Mouse (Mus musculus) lung, embryonic 14.5 days (tissue): ENCODE data around the gene Slc35b1. TPM values are rescaled to one million over a fixed set of nuclear protein-coding genes. Genes with fewer than 3 reads are reported as not detected.

Source experiments
- ATAC-seq: fragments of 200-750 bp; cut with Nextera tagmentation; 2 replicates; pipeline ENCODE4 v1.8.0; 2017; ENCODE audit warnings: mild to moderate bottlenecking, moderate TSS enrichment, moderate library complexity; ENCODE audit not compliant: insufficient read depth
- DNase-seq: peaks from one replicate; pipeline ENCODE4 v3.0.0-alpha.2; 2015
- H3K27ac ChIP-seq: fragments of 300-500 bp; sonication (generic); 2 replicates; pipeline ENCODE4 v1.5.1; 2014; ENCODE audit warnings: low read depth, mild to moderate bottlenecking, moderate library complexity
- H3K27me3 ChIP-seq: fragments of 300-500 bp; sonication (generic); 2 replicates; pipeline ENCODE4 v1.6.1; 2014; ENCODE audit warnings: low read length, control low read depth; ENCODE audit not compliant: insufficient read depth
- H3K36me3 ChIP-seq: fragments of 300-500 bp; sonication (generic); 2 replicates; pipeline ENCODE4 v1.6.1; 2014; ENCODE audit warnings: control low read depth; ENCODE audit not compliant: insufficient read depth
- H3K4me1 ChIP-seq: fragments of 300-500 bp; sonication (generic); 2 replicates; pipeline ENCODE4 v1.6.1; 2014; ENCODE audit warnings: antibody characterized with exemption, control low read depth; ENCODE audit not compliant: insufficient read depth
- H3K4me2 ChIP-seq: fragments of 300-500 bp; sonication (generic); 2 replicates; pipeline ENCODE4 v1.6.1; 2014; ENCODE audit warnings: mild to moderate bottlenecking
- H3K4me3 ChIP-seq: fragments of 300-500 bp; sonication (generic); 2 replicates; pipeline ENCODE4 v1.5.1; 2014; ENCODE audit warnings: low read depth, low read length
- H3K9ac ChIP-seq: fragments of 300-500 bp; sonication (generic); 2 replicates; pipeline ENCODE4 v1.6.1; 2014
- H3K9me3 ChIP-seq: fragments of 300-500 bp; sonication (generic); 2 replicates; pipeline ENCODE4 v1.6.1; 2016; ENCODE audit warnings: low read depth, low read length, control low read depth
- CTCF ChIP-seq: IDR thresholded peaks from 2 replicates; pipeline ENCODE4 v1.5.1; 2016; ENCODE audit warnings: antibody characterized with exemption, low read depth
- WGBS: fragments of 180-500 bp; shearing (Covaris S2); extraction: QIAGEN DNeasy Blood & Tissue Kit; methylation state at CpG from one replicate; pipeline ENCODE4 v1.1.7; 2014; 5-methylcytosine and 5-hydroxymethylcytosine counted together
- polyA plus RNA-seq: library from polyadenylated mRNA; unstranded; fragments of >200 nt; fragmentation: Nextera tagmentation; extraction: Ambion mirVana; gene quantifications from 2 replicates; pipeline ENCODE4 v1.2.1, GENCODE M21; 2014

Gene Slc35b1
- polyA plus RNA-seq, 1 experiment from 2014 or later = 104 TPM

- no peak overlapping the region for H3K9ac ChIP-seq
- no peak overlapping the region for H3K27ac ChIP-seq
- WGBS = 71% methylated on average over 2 of the region's 2 CpGs
- DNase-seq (no peak), ATAC-seq (no peak)
- H3K27me3 ChIP-seq = no peaks in the 10 kb centered on the region
- H3K36me3 ChIP-seq = 0 out of 2 replicates have a peak, but pooled peaks cover 6% of the 10 kb centered on the region
- no peaks in the 10 kb centered on the region for H3K9me3 ChIP-seq
- no peak overlapping the region for H3K4me2 ChIP-seq
- no peak for TF ChIP-seq CTCF
- H3K4me3 ChIP-seq = no peak overlapping the region
- H3K4me1 ChIP-seq = peaks cover 4% of the 10 kb centered on the region
Observed at GRCm38 (mm10) chr11:95420880-95421435, 36.5 kb downstream of the Slc35b1 start.

- Histone ChIP-seq H3K9me3 (no peaks in the 10 kb centered on the region), H3K4me3 (no peak overlapping the region), H3K36me3 (0 out of 2 replicates have a peak, but pooled peaks cover 2% of the 10 kb centered on the region), H3K27me3 (no peaks in the 10 kb centered on the region), H3K9ac (no peak overlapping the region), H3K27ac (no peak overlapping the region), H3K4me1 (no peaks in the 10 kb centered on the region), H3K4me2 (no peak overlapping the region)
- 76% methylated on average over 3 of the region's 3 CpGs for WGBS
- TF ChIP-seq CTCF = peak; percentile 12; the same call in 1 of the 2 replicates
- ATAC-seq = no peak
- no peak for DNase-seq
Observed at GRCm38 (mm10) chr11:95423505-95423904, 39.0 kb downstream of the Slc35b1 start.

GRCm38 (mm10) chr11:95431344-95431743, 46.9 kb downstream of the Slc35b1 start:
- ATAC-seq (no peak), DNase-seq (no peak)
- no peak overlapping the region for H3K4me2 ChIP-seq
- no peak overlapping the region for H3K27ac ChIP-seq
- no peak overlapping the region for H3K9ac ChIP-seq
- peaks cover 4% of the 10 kb centered on the region; the same call in 1 of the 2 replicates for H3K36me3 ChIP-seq
- no peak for TF ChIP-seq CTCF
- no peak overlapping the region for H3K4me3 ChIP-seq
- 50% methylated on average over 2 of the region's 2 CpGs for WGBS
- H3K9me3 ChIP-seq = no peaks in the 10 kb centered on the region
- no peaks in the 10 kb centered on the region for H3K27me3 ChIP-seq
- H3K4me1 ChIP-seq = no peaks in the 10 kb centered on the region

GRCm38 (mm10) chr11:95432194-95432593, 47.7 kb downstream of the Slc35b1 start:
- Histone ChIP-seq H3K27me3 (no peaks in the 10 kb centered on the region), H3K27ac (no peak overlapping the region), H3K9me3 (no peaks in the 10 kb centered on the region), H3K4me2 (no peak overlapping the region), H3K4me1 (no peaks in the 10 kb centered on the region), H3K4me3 (no peak overlapping the region), H3K36me3 (peaks cover 6% of the 10 kb centered on the region; the same call in 1 of the 2 replicates), H3K9ac (no peak overlapping the region)
- TF ChIP-seq CTCF = peak; percentile 60
- WGBS = 88% methylated on average over 2 of the region's 2 CpGs
- ATAC-seq (no peak), DNase-seq (peak; percentile 61)

Other genes starting within 250 kb of the Slc35b1 start
- gene Dlx4, start 238.4 kb upstream of the Slc35b1 start, polyA plus RNA-seq = 0.31 and 0.57 TPM in 2 replicates
- gene Tac4, start 123.2 kb upstream of the Slc35b1 start, polyA plus RNA-seq = not detected in 2 replicates
- 77.0 and 83.7 TPM in 2 replicates for gene Kat7, start 74.4 kb upstream of the Slc35b1 start, polyA plus RNA-seq
- gene Fam117a, start 47.7 kb upstream of the Slc35b1 start, polyA plus RNA-seq = 12.9 and 14.6 TPM in 2 replicates
- gene Spop, start 29.4 kb downstream of the Slc35b1 start, polyA plus RNA-seq = 112 and 114 TPM in 2 replicates
- 0.18 and 0.28 TPM in 2 replicates for gene Nxph3, start 129.9 kb downstream of the Slc35b1 start, polyA plus RNA-seq
- gene Ngfr, start 203.0 kb downstream of the Slc35b1 start, polyA plus RNA-seq = 5.0 and 5.9 TPM in 2 replicates